Mouse (Mus musculus): ENCODE results near the gene Fam234b. TPM values are rescaled to one million over a fixed set of nuclear protein-coding genes. Genes with fewer than 3 reads are reported as not detected.

The Fam234b gene
- 100 to 1,000 TPM; 183 to 192 TPM for total RNA-seq (2021)
- long read RNA-seq, experiment 1, full-length matches to known transcripts, result 118 of 177 reads
- long read RNA-seq, experiment 1, partial matches to known transcripts, result 34 of 177 reads
- long read RNA-seq, experiment 1, other reads (novel, unspliced or antisense), result 25 of 177 reads
- long read RNA-seq, experiment 2, full-length matches to known transcripts, result 80 of 118 reads
- long read RNA-seq, experiment 2, partial matches to known transcripts, result 25 of 118 reads
- long read RNA-seq, experiment 2, other reads (novel, unspliced or antisense), result 13 of 118 reads

DNA sequence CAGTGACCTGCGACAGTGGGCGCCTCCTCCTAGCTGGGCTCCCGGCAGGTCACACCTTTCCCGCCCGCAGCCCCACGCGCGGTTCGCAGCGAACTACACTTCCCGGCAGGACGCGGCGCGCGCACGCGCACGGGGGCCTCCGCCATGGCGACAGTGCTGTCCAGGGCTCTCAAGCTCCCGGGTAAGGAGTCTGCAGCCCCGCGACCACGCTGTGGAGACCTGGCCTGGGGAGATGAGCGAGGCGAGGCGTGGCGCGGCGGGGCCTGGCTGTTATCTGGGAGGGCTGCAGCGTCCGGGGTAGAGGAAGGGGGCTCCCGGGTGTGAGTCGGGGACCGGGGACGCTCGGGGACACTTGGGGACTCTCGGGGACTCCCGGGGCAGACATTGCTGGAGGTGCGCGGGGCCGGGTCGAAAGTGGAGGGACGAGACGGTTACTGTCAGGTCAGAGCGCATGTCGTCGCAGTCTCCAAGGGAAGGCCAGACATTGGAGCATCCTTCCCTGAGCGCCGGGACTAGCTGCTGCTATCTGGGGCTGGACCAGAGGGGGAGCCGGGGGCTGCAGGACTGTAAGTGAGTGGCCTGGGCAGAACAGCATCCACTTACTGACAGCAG is at the start of gene Fam234b, which contains the start of gene Hebp1:
Gene Fam234b, plus strand, starts transcription at position 57 of the 612 bp plus-strand sequence.
Gene Hebp1, minus strand, starts transcription at position 102 of the 612 bp plus-strand sequence.
- peak; percentile 88 to 91 for DNase-seq (ENCODE audit: low spot score in 2 of 2)

DNA sequence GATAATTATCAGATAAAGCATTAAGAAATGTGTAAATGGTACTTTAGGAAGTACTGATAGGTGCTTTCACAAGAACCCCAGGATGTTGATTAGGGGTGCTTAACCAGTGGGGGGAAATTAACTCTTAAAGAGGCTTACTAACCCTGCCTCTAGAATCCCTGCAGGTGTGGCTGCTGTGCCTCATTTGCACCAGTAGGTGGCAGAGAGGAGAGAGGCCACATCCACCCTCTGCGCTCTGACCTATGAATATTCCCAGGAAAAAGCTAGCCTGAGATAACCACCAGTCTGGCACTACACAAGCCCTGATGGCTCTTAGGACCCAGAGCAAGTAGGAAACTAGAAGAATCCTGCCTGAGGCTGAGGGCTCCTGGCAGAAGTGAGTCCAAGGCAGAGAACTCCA is 49.3 kb upstream of the Fam234b start:
- peak in 1 of 2 experiments; percentile 34 for DNase-seq (ENCODE audit: low spot score in 2 of 2)

DNA sequence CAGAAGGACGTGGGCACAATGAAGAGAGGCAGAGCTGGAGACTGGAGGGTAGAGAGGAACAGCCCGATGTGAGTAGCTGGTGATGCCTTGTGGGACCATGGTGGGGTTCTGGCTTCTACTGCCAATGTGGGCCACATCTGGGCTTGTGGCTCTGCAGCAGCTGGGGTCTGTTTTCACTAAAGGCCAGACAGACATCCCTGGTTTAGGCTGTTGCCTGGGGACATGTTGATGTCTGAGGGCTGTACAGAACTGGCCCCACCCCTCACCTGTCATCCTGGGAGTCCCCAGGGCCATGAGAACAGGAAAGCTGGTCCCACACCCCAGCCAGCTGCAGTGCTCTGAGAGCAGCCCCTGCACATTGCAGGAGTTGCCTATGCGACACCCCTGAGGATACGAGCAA is 48.6 kb upstream of the Fam234b start:
- no peak for DNase-seq (ENCODE audit: low spot score in 2 of 2)

DNA sequence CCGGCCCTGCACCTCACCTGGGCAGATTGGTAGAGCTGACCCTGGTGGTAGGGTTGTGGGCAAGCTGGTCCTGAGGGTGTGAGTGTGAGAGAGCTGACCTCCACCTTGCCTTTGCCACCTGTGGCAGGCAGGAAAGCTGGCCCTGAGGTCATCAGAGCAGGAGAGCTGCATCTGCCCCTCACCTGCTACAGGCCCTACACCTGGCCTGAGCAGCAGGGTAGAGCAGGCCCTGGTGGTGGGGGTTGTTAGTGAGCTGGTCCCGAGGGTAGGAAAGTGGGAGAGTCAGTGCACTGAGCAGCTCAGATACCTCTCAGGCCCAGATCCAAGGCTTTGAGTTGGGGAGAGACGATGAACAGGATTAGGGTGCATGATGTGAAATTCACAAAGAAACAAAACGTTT is 48.1 kb upstream of the Fam234b start:
- no peak for DNase-seq (ENCODE audit: low spot score in 2 of 2)

DNA sequence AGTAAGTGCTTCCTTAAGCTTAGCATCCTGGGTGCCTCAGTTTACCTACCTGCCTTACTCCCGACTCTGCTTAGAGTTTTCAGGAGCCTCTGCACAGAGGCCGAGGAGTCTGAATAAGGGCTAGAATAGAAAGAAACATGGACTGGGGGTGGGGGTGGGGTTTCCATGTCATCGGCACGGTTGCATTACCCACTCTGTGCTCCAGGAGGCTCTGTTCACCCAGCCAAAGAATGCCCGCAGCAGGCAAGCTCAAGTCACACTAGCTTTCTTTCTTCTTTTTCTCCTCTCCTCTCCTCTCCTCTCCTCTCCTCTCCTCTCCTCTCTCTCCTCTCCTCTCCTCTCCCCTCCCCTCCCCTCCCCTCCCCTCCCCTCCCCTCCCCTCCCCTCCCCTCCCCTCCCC is 47.5 kb upstream of the Fam234b start:
- peak in 1 of 2 experiments; percentile 31 for DNase-seq (ENCODE audit: low spot score in 2 of 2)

DNA sequence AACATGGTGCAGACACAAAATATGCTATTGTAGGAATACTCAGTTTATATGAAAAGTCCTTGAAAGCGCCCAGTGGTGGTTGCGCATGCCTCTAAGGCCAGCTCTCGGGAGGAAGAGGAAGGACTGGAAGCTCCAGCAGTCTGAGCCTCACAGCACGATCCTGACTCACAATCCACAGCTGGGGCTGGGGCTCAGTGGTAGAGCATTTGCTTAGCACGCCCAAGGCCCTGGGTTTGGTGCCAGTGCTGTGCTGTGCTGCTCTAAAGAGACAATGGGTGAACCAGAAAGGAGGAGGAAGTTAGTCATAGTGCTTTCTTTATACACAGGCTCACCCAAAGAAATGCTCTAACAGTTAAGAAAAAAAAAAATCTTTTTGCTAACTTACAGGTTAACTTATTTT is 44.1 kb upstream of the Fam234b start:
- peak; percentile 41 to 51 for DNase-seq (ENCODE audit: low spot score in 2 of 2)

DNA sequence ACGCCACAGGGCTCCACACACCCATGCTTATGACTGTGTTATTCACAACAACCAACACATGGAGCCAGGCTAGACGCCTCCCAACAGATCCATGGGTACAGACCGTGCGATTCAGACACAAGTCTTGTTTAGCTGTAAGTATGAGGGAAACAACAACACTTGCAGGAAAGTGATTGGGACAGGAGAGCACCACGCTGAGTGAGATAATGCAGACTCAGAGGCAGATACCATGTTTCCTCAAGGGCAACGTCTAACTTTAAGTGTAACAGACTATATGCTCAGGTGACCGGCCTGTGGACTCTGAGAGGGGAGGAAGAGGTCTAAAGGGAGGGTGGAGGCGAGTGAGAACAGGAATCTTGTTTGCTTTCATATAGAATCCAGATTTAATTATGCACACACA is 41.2 kb upstream of the Fam234b start:
- no peak for DNase-seq (ENCODE audit: low spot score in 2 of 2)

DNA sequence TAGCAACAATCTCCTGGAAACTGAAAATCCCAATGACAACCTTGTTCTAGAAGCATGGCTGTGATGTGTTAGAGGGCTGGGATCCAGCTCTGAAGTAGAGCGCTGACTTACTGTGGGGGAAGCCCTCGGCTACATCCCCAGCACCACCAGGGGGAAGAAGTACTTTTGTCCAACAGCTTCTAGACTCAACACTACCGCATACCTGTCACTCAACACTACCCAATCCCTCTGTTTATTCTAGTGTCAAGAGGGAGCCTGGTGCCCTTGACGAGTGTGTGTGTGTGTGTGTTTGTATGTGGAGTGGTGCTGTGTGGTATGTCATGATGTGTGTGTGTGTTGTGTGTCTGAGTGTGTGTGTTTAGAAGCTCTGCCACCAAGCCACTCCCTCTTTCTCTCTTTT is 40.3 kb upstream of the Fam234b start:
- no peak for DNase-seq (ENCODE audit: low spot score in 2 of 2)

DNA sequence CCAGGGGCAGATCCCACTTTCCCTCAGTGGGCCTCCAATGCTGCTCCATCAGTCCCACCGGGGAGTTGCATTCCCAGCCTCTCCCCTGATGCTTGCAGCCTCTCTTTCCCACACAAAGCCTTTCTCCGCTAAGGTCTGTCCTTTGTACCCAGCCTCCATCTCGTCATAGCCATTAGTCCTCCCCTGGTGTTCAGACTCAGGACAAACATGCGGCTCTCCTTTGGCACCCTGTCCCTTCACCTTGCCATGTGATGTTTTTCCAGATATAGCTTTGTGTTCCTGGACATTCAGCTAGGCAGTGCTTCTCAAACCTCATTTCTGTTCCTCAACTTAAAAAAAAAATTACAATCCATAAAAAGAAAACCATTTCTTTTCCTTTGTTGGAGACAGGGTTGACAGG is 39.3 kb upstream of the Fam234b start:
- no peak for DNase-seq (ENCODE audit: low spot score in 2 of 2)

DNA sequence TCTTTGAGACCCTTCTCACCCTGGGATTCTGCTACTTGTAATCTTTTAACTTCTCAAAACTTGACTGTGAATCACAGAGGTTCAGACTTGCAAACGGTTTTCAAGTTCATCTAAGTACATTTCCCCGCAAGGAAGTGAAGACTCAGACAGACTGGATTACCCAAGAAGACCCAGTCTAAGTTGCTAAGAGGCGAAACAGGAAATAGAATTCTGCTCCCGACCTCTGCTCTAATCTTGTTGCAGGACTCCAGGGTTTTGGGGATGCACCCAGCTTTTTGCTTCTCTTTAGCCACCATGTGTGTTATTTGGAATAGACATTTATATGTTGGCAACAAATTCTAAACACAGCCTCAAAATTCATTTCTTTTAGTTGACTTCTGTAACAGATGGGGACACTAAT is 36.4 kb upstream of the Fam234b start:
- DNase-seq (ENCODE audit: low spot score in 2 of 2), result no peak

DNA sequence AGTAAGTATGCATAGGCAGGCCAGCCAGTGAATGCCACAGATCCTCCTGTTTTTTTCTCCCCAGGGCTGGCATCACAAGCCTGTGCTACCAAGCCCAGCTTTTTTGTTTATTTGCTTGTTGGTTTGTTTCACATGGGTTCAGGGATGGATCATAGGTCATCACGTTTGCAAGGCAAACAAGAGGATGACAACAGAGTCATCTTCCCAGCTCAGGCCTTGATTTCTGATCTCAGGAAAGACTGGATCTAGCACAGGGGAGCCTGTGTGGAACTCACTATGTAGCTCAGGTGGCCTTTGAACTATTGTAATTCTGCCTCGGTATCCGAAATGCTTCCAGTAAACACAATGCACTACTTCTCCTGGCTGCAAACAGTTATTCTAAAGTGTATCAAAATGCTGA is 35.5 kb upstream of the Fam234b start:
- no peak for DNase-seq (ENCODE audit: low spot score in 2 of 2)

DNA sequence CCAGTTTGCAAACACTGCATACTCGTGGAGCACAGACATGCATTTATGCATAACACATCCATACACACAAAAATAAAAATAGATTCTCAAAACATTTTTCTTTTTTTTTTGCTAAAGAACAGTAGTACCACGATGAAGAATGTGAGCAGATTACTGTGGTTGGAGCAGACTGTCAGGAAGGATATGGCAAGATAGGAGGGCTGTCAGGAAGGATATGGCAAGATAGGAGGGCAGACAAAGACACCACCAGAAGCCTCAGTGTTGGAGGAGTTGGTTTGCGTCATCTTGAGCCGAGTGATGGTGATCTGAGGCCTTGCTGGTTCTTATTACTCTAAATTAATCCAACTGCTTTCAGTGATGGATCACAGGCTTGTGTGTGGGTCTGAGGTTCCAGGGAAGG is 34.9 kb upstream of the Fam234b start:
- DNase-seq (ENCODE audit: low spot score in 2 of 2), result no peak

DNA sequence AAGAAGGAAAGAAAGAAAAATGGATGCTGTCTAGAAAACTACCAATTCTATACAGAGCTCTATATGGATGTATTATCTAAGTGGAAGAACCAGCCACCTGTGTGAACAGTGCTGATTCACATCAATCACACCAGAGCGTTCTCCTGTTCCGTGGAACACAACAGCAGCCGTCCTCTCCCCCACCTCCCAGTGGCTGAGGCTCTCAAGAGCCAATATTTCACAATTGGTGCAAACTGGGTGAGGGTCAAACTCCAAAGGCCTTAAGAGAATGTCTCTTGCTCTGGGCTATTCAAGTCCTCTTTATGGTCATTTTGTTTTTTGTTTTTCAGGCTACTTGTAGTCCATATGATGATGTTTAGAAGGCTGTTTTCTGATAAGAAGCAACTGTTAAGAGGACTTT is 32.6 kb upstream of the Fam234b start:
- no peak for DNase-seq (ENCODE audit: low spot score in 2 of 2)

DNA sequence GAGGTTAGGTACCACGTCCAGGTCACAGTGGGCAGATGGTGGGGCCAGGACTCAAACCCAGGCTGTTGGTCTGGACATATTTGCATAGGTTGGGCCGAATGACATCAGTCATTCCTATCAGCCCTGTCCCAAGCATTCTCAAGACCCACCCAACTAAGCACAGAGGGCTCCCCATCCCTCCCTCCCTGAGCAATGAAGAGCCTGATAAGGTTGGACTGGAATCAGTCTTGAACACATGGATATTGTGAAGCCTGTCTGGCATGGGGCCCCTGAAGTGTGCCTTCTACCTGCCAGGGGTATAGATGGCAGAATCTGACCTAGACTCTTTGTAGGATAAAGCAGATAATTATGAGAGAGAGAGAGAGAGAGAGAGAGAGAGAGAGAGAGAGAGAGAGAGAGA is 32.1 kb upstream of the Fam234b start:
- no peak for DNase-seq (ENCODE audit: low spot score in 2 of 2)

DNA sequence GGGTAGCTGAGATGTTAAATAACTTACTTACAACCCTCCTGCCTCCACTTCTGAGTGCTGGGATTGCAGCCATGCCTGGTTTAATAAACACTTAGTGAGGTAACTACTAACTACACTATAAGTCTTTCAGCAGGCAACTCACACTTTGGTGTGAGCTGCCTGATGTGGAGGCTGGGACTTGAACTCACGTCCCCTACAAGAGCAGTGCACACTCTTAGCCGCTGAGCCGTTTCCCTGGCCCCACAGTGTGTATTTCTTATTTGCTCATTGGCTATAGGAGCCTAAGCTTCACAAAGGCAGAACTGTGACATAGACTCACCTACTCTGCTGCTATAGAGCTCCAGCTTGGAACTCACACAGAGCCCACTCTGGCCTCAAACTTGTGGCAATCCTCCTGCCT is 31.5 kb upstream of the Fam234b start:
- DNase-seq (ENCODE audit: low spot score in 2 of 2), result no peak

DNA sequence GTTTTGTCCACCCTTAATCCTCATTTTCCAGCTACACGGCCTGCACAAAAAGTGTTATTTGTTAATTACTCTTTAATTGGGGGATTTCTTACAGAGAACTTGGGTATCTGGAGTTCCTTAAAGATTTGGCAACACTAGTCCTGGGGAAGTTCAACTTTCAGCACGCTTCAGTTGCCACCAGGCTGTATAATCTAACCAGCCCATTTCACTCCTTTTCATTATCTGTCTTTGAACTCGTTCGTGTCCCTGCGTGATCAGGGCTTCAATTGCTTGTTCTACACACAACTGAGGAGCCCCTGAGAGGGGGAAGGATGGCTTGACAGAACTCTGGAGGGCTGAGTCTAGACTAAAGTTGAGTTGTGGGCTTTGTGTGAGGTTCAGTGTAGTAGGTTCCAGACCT is 31.1 kb upstream of the Fam234b start:
- DNase-seq (ENCODE audit: low spot score in 2 of 2), result no peak

DNA sequence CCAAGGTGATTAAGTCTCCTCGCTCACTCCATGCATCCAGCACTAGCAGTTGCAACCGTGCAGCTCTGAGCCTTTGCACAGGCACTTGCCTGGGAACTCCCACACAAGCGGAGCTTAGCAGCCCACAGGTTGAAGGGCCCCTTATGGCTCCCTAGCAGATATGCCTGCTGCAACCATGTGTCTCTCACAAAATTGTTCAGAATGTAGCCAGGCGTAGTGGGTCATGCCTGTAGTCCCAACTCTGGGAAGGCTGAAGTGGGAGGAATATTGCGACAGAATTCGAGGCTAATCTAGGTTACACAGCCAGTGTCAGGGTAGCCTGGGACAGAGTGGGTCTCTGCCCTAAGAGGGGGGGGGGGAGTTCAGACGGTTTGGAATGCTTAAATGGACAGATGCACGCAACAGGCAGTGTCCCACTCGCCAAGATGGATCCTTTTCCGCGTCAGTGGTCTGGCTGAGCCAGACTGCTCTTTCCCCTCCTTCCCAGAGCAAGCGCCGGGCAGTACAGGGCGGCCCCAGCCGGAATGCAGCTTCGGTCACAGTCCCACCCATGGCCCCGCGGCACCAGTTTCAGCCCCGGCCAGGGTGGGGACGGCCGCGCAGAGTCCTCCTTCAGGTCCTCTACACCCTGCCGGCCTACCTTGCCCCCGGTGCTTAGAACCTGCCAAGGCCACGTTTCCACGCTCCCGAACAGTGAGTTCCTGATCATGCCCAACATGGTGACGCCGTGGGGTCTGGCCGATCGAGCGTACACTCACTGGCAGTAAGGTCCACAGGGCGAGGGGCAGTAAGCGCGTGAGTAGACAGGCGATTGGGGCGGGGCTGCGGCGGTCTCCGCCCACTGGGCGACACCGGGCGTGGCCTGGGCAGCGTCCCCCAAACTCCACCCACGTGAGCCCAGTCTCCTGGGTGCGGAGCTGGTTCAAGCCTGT is 30.1 kb upstream of the Fam234b start:
- peak; percentile 71 to 78 for DNase-seq (ENCODE audit: low spot score in 2 of 2)

DNA sequence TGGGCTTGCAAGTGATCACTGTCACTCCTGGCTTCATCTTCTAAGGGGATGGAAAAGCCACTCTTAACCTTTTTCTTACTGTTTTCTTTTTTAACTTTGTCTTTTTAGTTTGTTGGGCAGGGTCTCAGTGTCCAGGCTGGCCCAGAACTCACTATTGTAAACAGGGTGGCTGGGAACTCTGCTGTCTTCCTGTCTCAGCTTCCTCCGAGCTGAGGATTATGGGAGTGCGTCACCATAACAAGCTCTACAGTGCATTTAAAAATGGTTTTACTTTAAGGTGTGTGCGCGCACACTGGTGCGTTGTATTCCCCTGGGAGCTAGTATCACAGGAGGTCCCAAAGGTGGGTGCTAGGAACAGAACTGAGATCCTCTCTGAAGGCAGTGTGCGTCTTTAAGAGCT is 29.3 kb upstream of the Fam234b start:
- DNase-seq (ENCODE audit: low spot score in 2 of 2), result no peak

DNA sequence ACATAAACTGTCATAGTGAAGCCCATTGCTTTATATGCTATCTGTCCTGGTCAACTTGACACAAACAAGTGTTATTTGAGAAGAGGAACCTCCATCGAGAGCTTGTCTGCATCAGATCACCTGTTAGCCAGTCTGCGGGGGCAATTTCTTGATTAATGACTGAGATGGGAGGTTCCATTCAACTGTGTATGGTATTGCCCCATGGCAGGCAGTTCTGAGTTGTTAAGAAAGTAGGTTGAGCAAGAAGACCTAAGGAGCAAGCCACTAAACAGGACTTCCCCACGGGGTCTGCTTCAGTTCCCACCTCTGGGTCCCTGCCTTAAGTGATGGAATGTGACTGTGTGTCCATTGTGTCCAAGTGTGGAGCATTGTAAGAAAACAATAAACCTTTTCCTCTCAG is 28.5 kb upstream of the Fam234b start:
- no peak for DNase-seq (ENCODE audit: low spot score in 2 of 2)

DNA sequence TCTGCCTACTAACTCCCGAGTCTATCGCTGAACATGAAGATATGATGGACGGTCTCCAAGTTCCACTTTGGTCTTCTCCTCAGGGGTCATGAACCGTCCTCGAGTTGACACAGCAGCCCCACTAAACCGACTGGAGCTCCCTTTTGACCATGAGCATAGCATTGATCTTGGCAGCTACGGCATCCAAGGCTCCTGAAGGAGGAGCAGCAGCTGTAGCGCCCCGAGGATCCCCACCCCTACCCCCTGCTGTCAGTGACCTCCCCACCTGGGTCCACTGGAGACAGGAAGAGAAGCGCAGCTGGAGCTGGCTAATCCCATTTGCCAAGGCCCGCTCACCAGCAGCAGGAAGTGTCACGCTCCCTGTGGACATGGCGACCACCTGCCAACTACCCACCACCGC is 26.0 kb upstream of the Fam234b start:
- no peak for DNase-seq (ENCODE audit: low spot score in 2 of 2)

DNA sequence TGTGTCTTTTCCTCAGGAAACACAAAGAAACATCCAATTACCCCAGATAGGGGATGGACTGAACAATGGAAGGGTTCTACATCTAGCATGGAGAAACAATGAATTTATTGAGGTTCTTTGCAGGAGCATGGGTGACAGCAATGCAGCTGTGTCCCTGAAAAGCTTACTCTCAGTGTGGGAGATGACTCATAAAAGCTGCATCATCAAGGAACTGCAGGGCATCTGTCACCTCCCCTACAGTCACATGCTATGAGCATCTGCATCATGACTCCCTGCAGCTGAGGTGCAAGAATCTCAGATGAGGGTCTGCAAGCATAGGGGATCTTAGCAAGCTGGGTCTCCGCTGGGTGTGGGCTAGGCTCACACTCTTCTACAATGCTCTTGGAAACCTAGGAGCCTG is 22.8 kb upstream of the Fam234b start:
- DNase-seq (ENCODE audit: low spot score in 2 of 2), result peak; percentile 28 to 55

DNA sequence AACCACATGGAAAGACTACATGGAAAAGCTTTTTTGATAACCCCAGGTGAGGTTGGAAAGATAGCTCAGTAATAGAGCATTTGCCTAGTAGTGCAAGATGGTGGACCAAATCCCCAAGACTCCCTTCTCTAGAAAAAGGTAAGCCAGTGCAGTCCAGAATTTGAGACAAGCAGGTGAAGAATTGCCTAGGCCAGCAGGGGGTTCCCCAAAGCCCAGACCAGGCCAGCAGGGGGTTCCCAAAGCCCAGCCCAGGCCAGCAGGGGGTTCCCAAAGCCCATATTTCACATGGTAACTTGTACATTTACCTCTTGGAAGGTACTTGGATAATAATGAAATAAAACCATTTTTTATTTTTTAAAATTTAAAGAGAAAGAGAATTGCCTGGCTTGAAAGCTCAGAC is 20.5 kb upstream of the Fam234b start:
- no peak for DNase-seq (ENCODE audit: low spot score in 2 of 2)

Data from left cerebral cortex, adult 18-20 months (tissue).